Mouse (Mus musculus): ENCODE data around the gene C1qtnf3. TPM values are rescaled to one million over a fixed set of nuclear protein-coding genes. Genes with fewer than 3 reads are reported as not detected.

Gene C1qtnf3
- polyA plus RNA-seq, 1 experiment: 22.3 TPM

DNA sequence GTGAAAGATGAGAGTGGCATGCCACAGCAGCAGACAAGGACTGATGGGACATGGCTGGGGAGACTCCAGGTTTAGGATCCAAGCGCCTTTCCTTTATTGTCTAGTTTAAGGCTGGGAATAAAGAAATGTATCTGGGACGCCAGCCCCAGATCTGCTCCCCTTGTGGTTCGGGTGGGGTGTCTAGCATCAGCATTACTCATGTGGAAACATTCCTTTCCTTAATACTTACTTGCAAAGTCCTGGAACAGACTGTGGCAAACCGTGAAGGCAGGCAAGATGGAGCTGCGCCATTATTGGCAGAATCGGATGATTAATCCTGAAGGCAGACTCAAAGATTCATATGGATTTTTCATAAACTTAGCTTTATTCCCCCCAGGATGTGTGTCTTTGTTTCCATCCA lies 10.2 kb upstream of the C1qtnf3 start:
- Histone ChIP-seq H3K36me3 (ENCODE audit: control insufficient read depth, insufficient read depth, low read length) (no peaks in the 10 kb centered on the region), H3K4me1 (ENCODE audit: control insufficient read depth, insufficient read depth, low read length) (no peaks in the 10 kb centered on the region), H3K27me3 (replicated peaks; ENCODE audit: control insufficient read depth, insufficient read depth, low read length) (no peaks in the 10 kb centered on the region), H3K4me3 (ENCODE audit: insufficient read depth, low read depth, low read length) (no peak overlapping the region), H3K27ac (ENCODE audit: insufficient read depth, low read depth, low read length) (no peak overlapping the region)
- DNase-seq: no peak
- WGBS: 66% methylated on average over 6 of the region's 6 CpGs
- TF ChIP-seq CTCF (conservative IDR thresholded peaks at IDR 0.05; ENCODE audit: insufficient read depth, insufficient read length, low read depth, low read length) (no peak), POLR2A (IDR thresholded peaks at IDR 0.05; ENCODE audit: low read depth, low read length) (no peak)

DNA sequence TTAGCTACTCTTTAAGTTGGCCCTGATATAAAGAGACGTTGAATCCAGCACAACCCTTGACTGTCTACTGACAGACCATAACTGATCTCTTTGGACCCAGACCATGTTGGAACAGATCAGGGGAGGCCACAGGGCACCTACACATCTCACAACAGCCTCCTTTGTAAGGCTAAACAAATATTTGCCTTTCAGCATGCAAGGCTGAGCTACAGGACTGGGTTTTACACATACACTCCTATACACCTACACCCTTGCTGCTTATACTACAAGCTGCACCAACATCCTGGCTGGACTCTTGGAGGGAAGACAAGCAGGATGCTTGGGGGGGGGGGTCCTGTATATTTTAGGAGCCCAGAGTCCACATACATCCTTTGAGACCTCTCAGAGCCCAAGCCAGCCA lies 4.3 kb upstream of the C1qtnf3 start:
- TF ChIP-seq POLR2A (IDR thresholded peaks at IDR 0.05; ENCODE audit: low read depth, low read length) (no peak), CTCF (conservative IDR thresholded peaks at IDR 0.05; ENCODE audit: insufficient read depth, insufficient read length, low read depth, low read length) (no peak)
- WGBS: 90% methylated on average over 1 of the region's 1 CpGs
- Histone ChIP-seq H3K27ac (ENCODE audit: insufficient read depth, low read depth, low read length) (no peak overlapping the region), H3K4me3 (ENCODE audit: insufficient read depth, low read depth, low read length) (no peak overlapping the region), H3K4me1 (ENCODE audit: control insufficient read depth, insufficient read depth, low read length) (peaks cover 9% of the 10 kb centered on the region; the same call in 1 of the 2 replicates), H3K36me3 (ENCODE audit: control insufficient read depth, insufficient read depth, low read length) (no peaks in the 10 kb centered on the region), H3K27me3 (replicated peaks; ENCODE audit: control insufficient read depth, insufficient read depth, low read length) (no peaks in the 10 kb centered on the region)
- no peak for DNase-seq

DNA sequence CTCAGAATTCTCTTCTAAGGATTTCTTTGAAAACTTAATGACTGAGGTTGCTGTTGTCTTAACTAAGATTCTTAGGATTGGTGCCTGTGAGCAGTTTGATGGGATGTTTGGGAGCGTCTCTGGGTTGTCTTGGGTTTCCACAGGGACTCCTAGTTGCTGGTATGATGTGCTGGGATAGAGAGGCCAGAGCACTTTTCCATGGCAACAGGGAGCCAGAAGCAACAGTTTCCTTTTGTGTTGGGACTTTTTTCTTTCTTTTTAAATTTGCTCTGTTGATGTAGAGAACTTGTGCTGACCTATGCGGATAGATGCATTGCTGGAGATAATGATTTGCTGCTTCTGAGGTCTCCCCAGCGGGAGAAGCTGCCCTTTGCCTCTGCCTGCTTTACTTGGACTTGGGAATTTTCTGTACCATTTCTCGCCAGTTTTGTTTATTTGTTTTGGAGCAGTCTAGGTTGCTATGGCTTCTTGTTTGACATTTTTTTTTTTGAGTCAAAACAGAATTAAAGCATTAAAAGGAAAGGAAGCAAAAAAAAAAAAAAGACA lies 701 bp downstream of the C1qtnf3 start:
- Histone ChIP-seq H3K36me3 (ENCODE audit: control insufficient read depth, insufficient read depth, low read length) (no peaks in the 10 kb centered on the region), H3K4me1 (ENCODE audit: control insufficient read depth, insufficient read depth, low read length) (peaks cover 29% of the 10 kb centered on the region; the same call in 1 of the 2 replicates), H3K27me3 (replicated peaks; ENCODE audit: control insufficient read depth, insufficient read depth, low read length) (no peaks in the 10 kb centered on the region), H3K4me3 (ENCODE audit: insufficient read depth, low read depth, low read length) (peak overlapping the region; percentile 35; the same call in 1 of the 2 replicates), H3K27ac (ENCODE audit: insufficient read depth, low read depth, low read length) (peak overlapping the region; percentile 91)
- WGBS: 38% methylated on average over 4 of the region's 4 CpGs
- TF ChIP-seq POLR2A (IDR thresholded peaks at IDR 0.05; ENCODE audit: low read depth, low read length) (no peak), CTCF (conservative IDR thresholded peaks at IDR 0.05; ENCODE audit: insufficient read depth, insufficient read length, low read depth, low read length) (no peak)
- peak; percentile 73 for DNase-seq

DNA sequence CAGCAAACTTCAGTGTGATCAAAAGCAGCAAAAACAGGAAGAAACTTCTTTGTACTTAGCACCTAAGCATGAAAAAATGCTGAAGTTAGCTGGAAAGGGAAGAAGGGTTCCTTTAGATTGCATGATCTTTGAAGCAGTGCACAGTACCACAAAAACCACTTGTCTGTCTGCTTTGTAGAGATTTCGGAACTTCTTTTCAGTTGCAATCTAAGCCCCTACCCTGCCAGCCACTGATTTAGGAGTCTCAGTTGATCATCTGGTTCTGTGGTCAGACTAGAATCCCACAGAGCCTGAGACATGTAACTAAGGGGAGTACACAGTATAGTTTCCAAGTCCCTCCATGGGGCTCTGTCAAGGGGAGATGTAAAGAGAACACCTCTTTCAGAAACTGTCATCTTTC lies 1.3 kb downstream of the C1qtnf3 start:
- DNase-seq: peak; percentile 33
- WGBS: 38% methylated on average over 1 of the region's 1 CpGs
- peak overlapping the region; percentile 24 for H3K4me3 ChIP-seq (ENCODE audit: insufficient read depth, low read depth, low read length)
- H3K27ac ChIP-seq (ENCODE audit: insufficient read depth, low read depth, low read length): peak overlapping the region; percentile 97
- H3K4me1 ChIP-seq (ENCODE audit: control insufficient read depth, insufficient read depth, low read length): peaks cover 32% of the 10 kb centered on the region; the same call in 1 of the 2 replicates
- TF ChIP-seq CTCF (conservative IDR thresholded peaks at IDR 0.05; ENCODE audit: insufficient read depth, insufficient read length, low read depth, low read length) (no peak), POLR2A (IDR thresholded peaks at IDR 0.05; ENCODE audit: low read depth, low read length) (no peak)
- no peaks in the 10 kb centered on the region for H3K27me3 ChIP-seq (replicated peaks; ENCODE audit: control insufficient read depth, insufficient read depth, low read length)
- no peaks in the 10 kb centered on the region for H3K36me3 ChIP-seq (ENCODE audit: control insufficient read depth, insufficient read depth, low read length)

DNA sequence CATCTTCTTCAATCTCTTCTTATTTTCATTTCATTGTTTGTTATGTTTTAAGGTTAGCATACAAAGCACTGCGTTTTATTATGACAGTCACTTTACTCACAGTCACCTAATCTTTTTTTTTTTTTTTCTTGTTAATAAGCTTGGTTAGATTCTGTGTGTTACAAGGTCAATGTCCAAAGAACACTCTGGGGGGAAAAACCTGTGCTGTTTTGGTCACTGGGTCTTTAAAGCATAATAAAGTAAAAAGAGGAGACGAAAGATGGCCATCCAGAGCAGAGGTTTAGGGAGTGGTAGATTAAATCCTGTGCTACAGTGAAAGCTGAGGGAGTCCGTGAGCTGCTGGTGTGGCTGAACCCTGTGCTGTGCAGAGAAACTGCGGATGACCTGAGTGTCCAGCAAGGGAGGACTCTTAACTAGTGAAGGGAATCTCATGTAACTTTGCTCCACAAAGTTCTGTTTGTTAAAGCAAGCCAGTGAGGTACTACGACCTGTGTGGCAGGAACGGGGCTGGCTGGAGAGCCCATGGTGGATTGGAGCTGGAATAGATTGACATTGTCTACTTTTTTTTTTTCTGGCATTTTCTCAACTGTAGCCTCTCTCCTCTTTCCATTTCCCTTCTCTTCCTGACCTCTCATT lies 2.4 kb downstream of the C1qtnf3 start:
- peak overlapping the region; percentile 50 for H3K4me3 ChIP-seq (ENCODE audit: insufficient read depth, low read depth, low read length)
- DNase-seq: peak; percentile 78
- WGBS: 40% methylated on average over 6 of the region's 6 CpGs

DNA sequence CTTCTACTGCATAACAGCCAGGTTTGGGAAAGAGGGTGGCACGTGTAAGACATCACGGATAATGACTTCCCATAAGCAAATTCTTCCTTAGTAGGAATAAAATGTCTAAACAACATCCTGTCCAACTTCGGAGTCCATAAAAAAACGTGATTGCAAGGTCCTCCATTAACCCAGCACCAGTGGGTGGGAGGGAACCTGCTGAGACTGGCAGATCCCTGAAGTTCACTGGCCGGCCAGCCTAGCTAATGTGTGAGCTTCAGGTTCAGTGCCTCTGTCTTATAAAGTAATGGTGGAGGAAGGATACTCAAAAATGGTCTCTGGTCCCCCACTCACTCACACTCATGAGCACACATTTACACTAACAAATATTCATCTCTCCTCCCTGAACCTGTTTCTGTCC lies 3.0 kb downstream of the C1qtnf3 start:
- peak; percentile 83 for DNase-seq
- H3K4me1 ChIP-seq (ENCODE audit: control insufficient read depth, insufficient read depth, low read length): peaks cover 40% of the 10 kb centered on the region; the same call in 1 of the 2 replicates
- TF ChIP-seq POLR2A (IDR thresholded peaks at IDR 0.05; ENCODE audit: low read depth, low read length): no peak
- TF ChIP-seq CTCF (conservative IDR thresholded peaks at IDR 0.05; ENCODE audit: insufficient read depth, insufficient read length, low read depth, low read length): no peak
- no peaks in the 10 kb centered on the region for H3K36me3 ChIP-seq (ENCODE audit: control insufficient read depth, insufficient read depth, low read length)
- peak overlapping the region; percentile 100 for H3K27ac ChIP-seq (ENCODE audit: insufficient read depth, low read depth, low read length)
- H3K4me3 ChIP-seq (ENCODE audit: insufficient read depth, low read depth, low read length): no peak overlapping the region
- H3K27me3 ChIP-seq (replicated peaks; ENCODE audit: control insufficient read depth, insufficient read depth, low read length): no peaks in the 10 kb centered on the region
- WGBS: 15% methylated on average over 5 of the region's 5 CpGs

More for the DNA sequence above, 2.4 kb downstream of the C1qtnf3 start:
- peaks cover 38% of the 10 kb centered on the region; the same call in 1 of the 2 replicates for H3K4me1 ChIP-seq (ENCODE audit: control insufficient read depth, insufficient read depth, low read length)
- H3K27ac ChIP-seq (ENCODE audit: insufficient read depth, low read depth, low read length): peak overlapping the region; percentile 100
- TF ChIP-seq CTCF (conservative IDR thresholded peaks at IDR 0.05; ENCODE audit: insufficient read depth, insufficient read length, low read depth, low read length) (no peak), POLR2A (IDR thresholded peaks at IDR 0.05; ENCODE audit: low read depth, low read length) (no peak)
- H3K27me3 ChIP-seq (replicated peaks; ENCODE audit: control insufficient read depth, insufficient read depth, low read length): no peaks in the 10 kb centered on the region
- no peaks in the 10 kb centered on the region for H3K36me3 ChIP-seq (ENCODE audit: control insufficient read depth, insufficient read depth, low read length)

DNA sequence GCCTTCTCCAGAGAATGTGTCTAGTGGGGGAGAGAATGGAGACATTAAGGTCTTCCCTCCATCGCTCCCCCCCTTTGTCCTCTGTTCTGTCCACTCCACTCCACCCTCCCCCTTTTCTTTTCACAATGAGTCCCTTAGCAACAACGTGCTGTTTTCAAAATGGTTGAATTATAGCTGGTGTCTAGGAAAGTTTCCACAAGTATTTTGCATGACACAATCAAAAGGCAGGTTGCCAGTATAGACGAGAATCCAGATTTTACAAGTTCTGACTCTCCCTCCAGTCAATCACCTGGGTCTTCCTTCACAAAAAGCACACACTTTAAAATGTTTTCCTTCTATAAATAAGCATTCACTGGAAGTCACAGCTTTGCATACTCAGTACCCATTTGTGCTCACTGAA lies 4.6 kb downstream of the C1qtnf3 start:
- 62% methylated on average over 3 of the region's 3 CpGs for WGBS
- 0 out of 2 replicates have a peak, but pooled peaks cover 1% of the 10 kb centered on the region for H3K36me3 ChIP-seq (ENCODE audit: control insufficient read depth, insufficient read depth, low read length)
- H3K4me1 ChIP-seq (ENCODE audit: control insufficient read depth, insufficient read depth, low read length): peaks cover 39% of the 10 kb centered on the region; the same call in 1 of the 2 replicates
- DNase-seq: no peak
- peak overlapping the region; percentile 13; the same call in 1 of the 2 replicates for H3K27ac ChIP-seq (ENCODE audit: insufficient read depth, low read depth, low read length)
- no peak overlapping the region for H3K4me3 ChIP-seq (ENCODE audit: insufficient read depth, low read depth, low read length)
- TF ChIP-seq CTCF (conservative IDR thresholded peaks at IDR 0.05; ENCODE audit: insufficient read depth, insufficient read length, low read depth, low read length): no peak
- no peak for TF ChIP-seq POLR2A (IDR thresholded peaks at IDR 0.05; ENCODE audit: low read depth, low read length)
- no peaks in the 10 kb centered on the region for H3K27me3 ChIP-seq (replicated peaks; ENCODE audit: control insufficient read depth, insufficient read depth, low read length)

Measured in kidney, adult 2 months (tissue).